Mouse (Mus musculus): ENCODE results near the gene Olfr552.

GRCm38 (mm10) chr7:102619608-102620007 is 22.0 kb downstream of the Olfr552 start:
- no peak for TF ChIP-seq CTCF (IDR thresholded peaks at IDR 0.05)
- no peak for TF ChIP-seq EP300 (IDR thresholded peaks at IDR 0.05)

All from lung, postnatal 0 days (tissue).